In genomic region chr6:30180321-30180720, GRCm38 (mm10) we compare ENCODE assay signal across 15 mouse cellular contexts.
"Had no signal": no experiment of that assay in that cellular context is flagged by ENCODE, and none has a peak within 500 bp of the region (broad histone marks: within the 10 kb centered on the region; RNA-seq: fewer than 3 reads in every experiment).

No protein-coding gene starts in this region.

- DNase-seq: kidney, adult 9 months; kidney, postnatal 4 days; left cerebral cortex, postnatal 4 days; lung, embryonic 14.5 days; lung, postnatal 10 days; lung, postnatal 4 days; right cerebral cortex, adult 18-20 months; spleen, adult 18-20 months; thymus, adult 18-20 months; thymus, postnatal 14 days had no signal

- H3K9ac ChIP-seq: limb, embryonic 13.5 days; lung, embryonic 14.5 days; midbrain, embryonic 12.5 days; neural tube, embryonic 15.5 days had no signal

- H3K4me2 ChIP-seq: limb, embryonic 13.5 days; lung, embryonic 14.5 days; midbrain, embryonic 12.5 days; neural tube, embryonic 15.5 days had no signal

- H3K27ac ChIP-seq: kidney, postnatal 0 days; limb, embryonic 13.5 days; midbrain, embryonic 12.5 days; neural tube, embryonic 15.5 days had no signal

- H3K36me3 ChIP-seq: limb, embryonic 13.5 days; midbrain, embryonic 12.5 days; neural tube, embryonic 15.5 days had no signal

- H3K9me3 ChIP-seq: midbrain, embryonic 12.5 days; neural tube, embryonic 15.5 days had no signal

- H3K4me3 ChIP-seq: limb, embryonic 13.5 days; midbrain, embryonic 12.5 days; myocyte; neural tube, embryonic 15.5 days had no signal
